Mouse (Mus musculus) liver, embryonic 14.5 days (tissue): ENCODE measurements around the gene Atxn10. TPM values are rescaled to one million over a fixed set of nuclear protein-coding genes. Genes with fewer than 3 reads are reported as not detected.

Experiments
- ATAC-seq: fragments of 200-750 bp; cut with Nextera tagmentation; 2 replicates; pipeline ENCODE4 v1.8.0; 2017; ENCODE audit warnings: moderate number of reproducible peaks, mild to moderate bottlenecking, moderate library complexity; ENCODE audit not compliant: insufficient read depth
- DNase-seq, 3 experiments: peaks; one replicate each; pipeline ENCODE4 v3.0.0-alpha.2; 2012 to 2013; ENCODE audit warnings: low read depth in 3 of 3, low spot score in 3 of 3
- H3K27ac ChIP-seq: fragments of 300-500 bp; sonication (generic); 2 replicates; pipeline ENCODE4 v1.5.1; 2014; ENCODE audit warnings: moderate library complexity, mild to moderate bottlenecking, control low read depth, inconsistent platforms
- H3K27me3 ChIP-seq: fragments of 300-500 bp; sonication (generic); 2 replicates; pipeline ENCODE4 v1.6.1; 2014; ENCODE audit warnings: mild to moderate bottlenecking, low read length, moderate library complexity; ENCODE audit not compliant: control insufficient read depth, insufficient read depth
- H3K36me3 ChIP-seq: fragments of 300-500 bp; sonication (generic); replicated peaks from 2 replicates; pipeline ENCODE4 v1.6.1; 2014; ENCODE audit warnings: low read depth; ENCODE audit not compliant: control insufficient read depth, insufficient read depth
- H3K4me1 ChIP-seq, 2 experiments: fragments of 200-500 bp in 1 of 2; fragments of 300-500 bp in 1 of 2; sonication (generic) in 1 of 2; replicated peaks; 2 replicates each; pipeline ENCODE4 v1.6.1; 2012 to 2014; ENCODE audit warnings: antibody characterized with exemption in 1 of 2, inconsistent platforms in 1 of 2, low read length in 1 of 2; ENCODE audit not compliant: control insufficient read depth in 2 of 2, insufficient read depth in 2 of 2
- H3K4me2 ChIP-seq: fragments of 300-500 bp; sonication (generic); 2 replicates; pipeline ENCODE4 v1.6.1; 2014; ENCODE audit warnings: low read depth, mild to moderate bottlenecking, control low read depth, moderate library complexity
- H3K4me3 ChIP-seq, 2 experiments: fragments of 200-500 bp in 1 of 2; fragments of 300-500 bp in 1 of 2; sonication (generic) in 1 of 2; 2 replicates each; pipeline ENCODE4 v1.5.1; 2012 to 2014; ENCODE audit warnings: low read depth in 2 of 2, low read length in 2 of 2, mild to moderate bottlenecking in 2 of 2, control low read depth in 1 of 2, inconsistent platforms in 1 of 2, moderate library complexity in 1 of 2; ENCODE audit not compliant: insufficient read depth in 1 of 2
- H3K9ac ChIP-seq: fragments of 300-500 bp; sonication (generic); replicated peaks from 2 replicates; pipeline ENCODE4 v1.6.1; 2014; ENCODE audit warnings: mild to moderate bottlenecking, control low read depth, moderate library complexity
- H3K9me3 ChIP-seq: fragments of 300-500 bp; sonication (generic); 2 replicates; pipeline ENCODE4 v1.6.1; 2016; ENCODE audit warnings: low read length, mixed read lengths; ENCODE audit not compliant: control insufficient read depth
- CTCF ChIP-seq: IDR thresholded peaks from 2 replicates; pipeline ENCODE4 v1.5.1; 2016; ENCODE audit warnings: antibody characterized with exemption, low read depth, control low read depth
- EP300 ChIP-seq: IDR thresholded peaks from 2 replicates; pipeline ENCODE4 v1.6.1; 2016; ENCODE audit warnings: antibody characterized with exemption, low read depth
- WGBS: fragments of 180-500 bp; shearing (Covaris S2); extraction: QIAGEN DNeasy Blood & Tissue Kit; methylation state at CpG from one replicate; pipeline ENCODE4 v1.1.7; 2014; ENCODE audit not compliant: insufficient replicate concordance; 5-methylcytosine and 5-hydroxymethylcytosine counted together
- polyA plus RNA-seq, 2 experiments: library from polyadenylated mRNA; depleted of rRNA in 1 of 2; stranded (reverse) in 1 of 2; unstranded in 1 of 2; fragments of >200 nt; fragmentation: Nextera tagmentation in 1 of 2; extraction: Ambion mirVana in 1 of 2; gene quantifications; 2 replicates each; pipeline versions ENCODE4 v1.2.1 to v1.2.3; 2012 to 2014

Gene Atxn10
- polyA plus RNA-seq, 2 experiments: 35.0 to 69.1 TPM

- Histone ChIP-seq H3K4me2 (no peak overlapping the region), H3K4me3 (no peak overlapping the region), H3K27ac (no peak overlapping the region), H3K27me3 (no peaks in the 10 kb centered on the region), H3K4me1 (no peaks in the 10 kb centered on the region), H3K9me3 (no peaks in the 10 kb centered on the region), H3K9ac (no peak overlapping the region), H3K36me3 (no peaks in the 10 kb centered on the region; the same call in none of the 2 replicates)
- 76% methylated on average over 3 of the region's 3 CpGs for WGBS
- no peak for DNase-seq
- ATAC-seq: no peak
- TF ChIP-seq CTCF (no peak), EP300 (no peak)
Observed at GRCm38 (mm10) chr15:85364366-85364765, 28.3 kb downstream of the Atxn10 start.

GRCm38 (mm10) chr15:85366938-85367337 lies 30.9 kb downstream of the Atxn10 start:
- H3K27ac ChIP-seq: no peak overlapping the region
- H3K9me3 ChIP-seq: no peaks in the 10 kb centered on the region
- no peak overlapping the region for H3K4me2 ChIP-seq
- 75% methylated on average over 5 of the region's 5 CpGs for WGBS
- H3K36me3 ChIP-seq: no peaks in the 10 kb centered on the region; the same call in none of the 2 replicates
- no peaks in the 10 kb centered on the region for H3K27me3 ChIP-seq
- H3K4me1 ChIP-seq: no peaks in the 10 kb centered on the region
- H3K9ac ChIP-seq: no peak overlapping the region
- no peak for ATAC-seq
- H3K4me3 ChIP-seq: no peak overlapping the region
- TF ChIP-seq EP300: no peak
- no peak for TF ChIP-seq CTCF
- DNase-seq: no peak

- Histone ChIP-seq H3K9ac (no peak overlapping the region), H3K36me3 (no peaks in the 10 kb centered on the region; the same call in 1 of the 2 replicates), H3K27ac (no peak overlapping the region), H3K9me3 (no peaks in the 10 kb centered on the region), H3K4me1 (no peaks in the 10 kb centered on the region), H3K4me3 (no peak overlapping the region), H3K4me2 (no peak overlapping the region), H3K27me3 (no peaks in the 10 kb centered on the region)
- TF ChIP-seq CTCF (no peak), EP300 (no peak)
- no peak for ATAC-seq
- no peak for DNase-seq
- WGBS: 49% methylated on average over 3 of the region's 3 CpGs
Observed at GRCm38 (mm10) chr15:85369765-85370164, 33.7 kb downstream of the Atxn10 start.

GRCm38 (mm10) chr15:85373125-85373524 lies 37.1 kb downstream of the Atxn10 start:
- TF ChIP-seq CTCF: no peak
- TF ChIP-seq EP300: no peak
- Histone ChIP-seq H3K4me1 (no peaks in the 10 kb centered on the region), H3K36me3 (no peaks in the 10 kb centered on the region; the same call in 1 of the 2 replicates), H3K27ac (no peak overlapping the region), H3K9ac (no peak overlapping the region), H3K9me3 (no peaks in the 10 kb centered on the region), H3K4me3 (no peak overlapping the region), H3K27me3 (no peaks in the 10 kb centered on the region), H3K4me2 (no peak overlapping the region)
- ATAC-seq (no peak), DNase-seq (no peak)

- 35% methylated on average over 9 of the region's 9 CpGs for WGBS
- no peak overlapping the region for H3K27ac ChIP-seq
- DNase-seq: no peak
- H3K9me3 ChIP-seq: no peaks in the 10 kb centered on the region
- TF ChIP-seq CTCF: no peak
- no peak for TF ChIP-seq EP300
- H3K9ac ChIP-seq: no peak overlapping the region
- H3K4me1 ChIP-seq: no peaks in the 10 kb centered on the region
- no peak overlapping the region for H3K4me3 ChIP-seq
- no peak for ATAC-seq
- no peaks in the 10 kb centered on the region for H3K27me3 ChIP-seq
- no peak overlapping the region for H3K4me2 ChIP-seq
- H3K36me3 ChIP-seq: no peaks in the 10 kb centered on the region
Observed at GRCm38 (mm10) chr15:85383477-85383876, 47.4 kb downstream of the Atxn10 start.
